Mouse (Mus musculus): ENCODE data around the gene Pip4k2a.

DNA sequence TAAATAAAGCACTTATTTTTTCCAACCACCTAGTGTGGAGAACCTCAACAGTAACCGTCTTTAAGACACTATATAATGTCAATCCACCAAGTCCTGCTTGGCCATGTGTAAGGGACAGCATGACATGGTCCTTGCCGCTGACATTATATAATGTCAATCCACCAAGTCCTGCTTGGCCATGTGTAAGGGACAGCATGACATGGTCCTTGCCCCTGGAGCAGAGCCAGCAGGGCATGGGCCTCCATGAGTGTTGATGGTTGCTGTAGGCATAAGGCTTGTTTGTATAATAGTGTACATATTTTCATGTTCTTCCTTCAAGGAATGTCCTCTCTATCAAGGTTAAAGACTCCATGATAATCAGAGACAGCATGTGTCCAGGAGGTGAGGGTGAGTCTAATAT lies 32.0 kb downstream of the Pip4k2a start:
- TF ChIP-seq SMC3 (IDR thresholded peaks at IDR 0.05; ENCODE audit: low read depth, low read length) (no peak), NRF1 (IDR thresholded peaks at IDR 0.05; ENCODE audit: low read depth, low read length) (no peak), SIN3A (IDR thresholded peaks at IDR 0.05; ENCODE audit: low read length) (no peak), CTCF (conservative IDR thresholded peaks at IDR 0.05 in 1 of 2, IDR thresholded peaks at IDR 0.05 in 1 of 2; ENCODE audit: low read depth in 2 of 2, low read length in 2 of 2) (no peak), HCFC1 (IDR thresholded peaks at IDR 0.05; ENCODE audit: low read depth, low read length) (no peak)

Data from CH12.LX (cell line).